Mouse (Mus musculus) adrenal gland, adult 18-20 months (tissue): ENCODE data around the gene Gm37240. TPM values are rescaled to one million over a fixed set of nuclear protein-coding genes. Genes with fewer than 3 reads are reported as not detected.

Source experiments
- DNase-seq, 2 experiments: peaks; one replicate each; pipeline ENCODE4 v3.0.0; 2021 to 2022; ENCODE audit warnings: low spot score in 2 of 2
- total RNA-seq, 2 experiments: library from RNA; stranded (reverse); gene quantifications; 1 replicate in 1 of 2; 2 replicates in 1 of 2; pipeline ENCODE4 v1.2.3; 2021

Gene Gm37240
- total RNA-seq, 2 experiments from 2014 or later: 5.7 to 7.9 TPM

DNA sequence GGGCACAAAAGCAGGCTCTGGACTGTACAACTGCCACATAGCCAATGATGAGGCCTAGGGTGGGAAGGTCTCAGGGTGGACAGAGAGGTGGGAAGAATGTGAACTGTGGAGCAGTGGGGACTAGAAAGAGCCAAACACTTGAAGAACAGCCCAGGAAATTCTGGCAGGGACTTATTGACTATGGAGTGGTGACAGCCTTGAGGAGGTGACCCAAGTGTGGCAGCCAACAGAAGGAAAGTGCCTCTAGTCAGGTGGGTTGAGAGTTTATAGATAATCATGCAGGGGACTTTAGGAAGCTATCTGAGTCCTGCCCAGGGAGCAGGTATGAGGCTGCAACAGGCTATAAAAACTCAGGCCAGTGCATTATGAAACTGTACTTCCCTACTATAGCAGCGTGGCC, 369.2 kb downstream of the Gm37240 start:
- DNase-seq: no peak

DNA sequence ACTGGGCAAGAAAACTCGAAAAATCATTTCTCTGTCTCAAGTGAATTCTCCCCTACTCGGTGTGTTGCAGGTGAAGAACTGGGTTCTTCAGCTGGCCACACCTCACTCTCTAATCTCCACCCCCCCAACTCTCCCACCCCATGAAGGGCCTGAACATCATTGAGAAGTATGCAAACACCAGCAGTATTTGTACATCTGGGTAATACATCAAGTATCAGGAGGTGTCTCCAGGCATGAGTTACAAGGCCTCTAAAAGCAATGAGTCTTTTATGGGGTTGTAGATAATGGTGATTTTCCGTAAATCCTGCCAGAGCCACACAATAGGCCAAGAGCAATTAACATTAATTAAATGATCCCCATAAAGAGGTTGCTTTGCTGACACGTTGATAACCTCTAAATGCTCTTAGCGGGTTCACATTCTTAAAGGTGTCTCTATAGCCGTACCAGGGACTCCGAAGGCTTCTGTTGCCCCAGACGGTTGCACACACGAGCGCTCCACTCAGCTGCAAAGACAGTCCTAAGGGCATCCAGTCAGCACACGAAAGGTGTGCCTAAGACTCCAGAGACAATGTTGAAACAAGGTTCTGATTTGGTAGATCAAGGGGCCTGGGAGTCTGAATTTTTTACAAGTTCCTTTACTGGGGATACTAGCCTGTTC, 370.4 kb downstream of the Gm37240 start:
- no peak for DNase-seq

DNA sequence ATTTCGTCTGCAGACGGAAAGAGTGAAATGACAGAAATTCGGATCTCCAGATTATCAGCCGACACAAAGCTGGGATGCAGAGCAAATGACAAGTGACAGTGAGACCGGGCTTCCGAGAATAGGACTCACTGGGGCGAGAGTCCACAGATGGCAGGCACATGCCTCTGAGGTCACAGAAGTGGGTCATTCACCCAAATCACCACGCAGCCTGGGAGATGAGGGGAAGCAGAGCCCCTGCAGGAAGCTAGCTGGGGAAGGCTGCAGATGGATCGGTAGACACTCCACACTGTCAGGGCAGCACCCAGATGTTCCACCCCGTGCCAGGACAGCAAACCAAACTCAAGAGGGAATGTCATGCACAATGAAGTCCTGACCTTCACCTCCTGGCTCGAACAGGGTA, 372.6 kb downstream of the Gm37240 start:
- no peak for DNase-seq

DNA sequence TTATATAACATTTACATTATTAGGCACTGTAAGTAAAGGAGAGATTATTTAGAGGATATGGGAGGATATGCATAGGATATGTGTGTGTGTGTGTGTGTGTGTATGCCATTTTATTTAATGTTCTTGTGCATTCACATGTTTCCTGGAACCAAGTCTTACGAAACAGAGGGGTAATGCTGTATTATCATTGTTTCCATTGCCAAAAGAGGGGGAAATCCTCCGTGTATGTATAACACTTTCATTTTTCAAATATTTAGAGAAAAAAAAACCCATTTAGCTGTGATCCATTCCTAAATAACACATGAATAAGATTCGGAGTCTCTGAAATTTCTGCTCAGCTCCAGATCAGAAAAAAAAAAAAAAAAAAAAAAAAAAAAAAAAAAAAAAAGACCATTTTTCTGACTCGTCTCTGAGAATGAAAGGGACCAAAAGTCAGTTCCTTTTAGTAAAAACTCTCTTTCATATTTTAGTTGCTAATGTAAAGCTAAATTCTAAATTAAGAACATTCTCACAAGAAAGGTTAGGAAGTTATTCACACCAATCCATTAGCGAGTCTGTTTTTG, 378.5 kb downstream of the Gm37240 start:
- no peak for DNase-seq

DNA sequence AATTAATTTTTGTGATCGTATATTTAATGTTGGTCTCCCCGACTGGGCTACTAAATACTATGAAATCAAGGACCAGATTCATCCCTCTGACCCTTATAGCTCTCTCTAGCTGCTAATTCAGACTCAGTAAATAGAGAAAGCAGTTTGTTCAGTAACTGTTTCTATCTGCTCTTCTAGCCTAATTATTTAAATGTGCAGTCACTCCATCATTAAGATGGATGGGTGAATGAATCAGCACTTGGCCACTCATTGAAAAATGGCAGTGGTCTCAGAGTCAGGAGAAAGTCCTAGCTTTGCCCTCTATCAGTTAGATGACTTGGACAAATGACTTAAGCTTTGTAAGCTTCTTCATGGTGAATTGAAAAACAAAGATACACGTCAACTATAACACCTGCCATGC, 387.2 kb downstream of the Gm37240 start:
- DNase-seq: no peak

DNA sequence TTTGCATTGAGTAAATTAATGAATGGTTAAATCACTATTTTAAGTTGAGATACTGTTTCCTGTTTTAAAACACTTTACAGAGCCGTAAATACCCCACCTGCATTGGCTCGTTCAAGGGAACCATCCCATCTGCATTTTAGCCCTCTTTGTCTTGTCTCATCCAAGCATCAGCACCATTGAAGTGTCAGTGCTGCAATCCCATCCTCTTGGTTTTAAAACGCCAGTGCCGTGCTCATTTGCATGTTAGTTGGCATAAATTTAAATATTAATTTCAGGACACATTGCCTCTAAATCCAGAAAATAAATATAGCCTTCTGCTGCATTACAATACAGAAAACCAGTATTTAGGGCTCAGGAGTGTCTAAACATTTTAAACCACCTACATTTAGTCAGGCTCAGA, 391.2 kb downstream of the Gm37240 start:
- no peak for DNase-seq

DNA sequence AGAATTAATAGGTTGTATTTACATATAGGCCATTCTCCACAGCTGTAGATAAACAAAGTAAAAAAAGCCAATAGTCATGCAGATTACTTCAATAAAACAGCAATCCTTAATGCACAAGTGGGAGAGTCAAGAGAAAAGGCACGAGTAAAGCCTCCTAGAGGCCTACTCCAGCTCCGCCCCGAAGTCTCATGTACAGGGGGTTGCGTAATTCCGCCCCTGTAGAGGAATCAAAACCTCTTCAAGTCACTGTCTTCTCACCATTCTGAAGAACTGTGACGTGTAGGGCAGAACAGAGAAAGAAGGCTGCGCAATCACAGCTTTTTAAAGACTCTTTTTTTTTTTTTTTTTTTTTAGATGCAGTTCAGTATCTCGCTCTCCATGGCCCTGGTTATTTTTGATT, 393.5 kb downstream of the Gm37240 start:
- no peak for DNase-seq

DNA sequence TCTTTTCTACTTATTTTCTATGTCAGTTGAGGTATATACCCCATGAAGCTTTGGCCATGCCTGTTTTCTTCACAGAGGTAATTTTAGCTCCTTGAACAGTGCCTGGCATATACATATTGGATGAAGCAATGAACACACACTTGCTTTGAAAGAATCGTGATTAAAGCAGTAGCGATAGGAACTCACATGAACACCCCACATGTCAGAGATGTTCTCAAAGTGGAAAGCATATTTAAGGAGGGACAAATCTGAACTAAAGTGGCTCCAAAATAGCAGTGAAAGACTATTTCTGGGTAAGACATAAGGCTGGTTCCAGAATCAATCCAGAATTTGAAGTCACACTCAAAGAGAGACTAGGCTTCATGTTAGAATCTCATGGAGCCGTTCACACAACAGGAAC, 397.1 kb downstream of the Gm37240 start:
- DNase-seq: no peak

DNA sequence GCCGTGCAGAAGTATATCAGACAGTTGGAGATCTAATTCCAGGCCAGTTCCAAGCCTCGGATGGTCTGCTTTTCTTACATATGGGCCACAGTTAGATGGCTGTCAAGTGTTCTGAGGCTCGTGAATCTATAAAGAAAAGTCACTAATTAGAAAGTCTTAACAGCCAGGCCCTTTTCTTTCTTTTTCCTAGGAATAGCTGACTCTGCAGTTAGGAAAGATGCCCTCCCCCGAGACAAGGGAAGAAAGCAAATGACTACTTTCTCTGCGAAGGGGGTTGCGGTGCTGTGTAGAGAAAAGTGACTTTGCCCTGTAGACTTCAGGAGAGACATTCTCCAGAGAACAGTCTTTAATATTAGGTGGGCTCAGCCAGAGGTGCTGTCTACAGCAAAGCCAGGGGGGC, 399.9 kb downstream of the Gm37240 start:
- no peak for DNase-seq

DNA sequence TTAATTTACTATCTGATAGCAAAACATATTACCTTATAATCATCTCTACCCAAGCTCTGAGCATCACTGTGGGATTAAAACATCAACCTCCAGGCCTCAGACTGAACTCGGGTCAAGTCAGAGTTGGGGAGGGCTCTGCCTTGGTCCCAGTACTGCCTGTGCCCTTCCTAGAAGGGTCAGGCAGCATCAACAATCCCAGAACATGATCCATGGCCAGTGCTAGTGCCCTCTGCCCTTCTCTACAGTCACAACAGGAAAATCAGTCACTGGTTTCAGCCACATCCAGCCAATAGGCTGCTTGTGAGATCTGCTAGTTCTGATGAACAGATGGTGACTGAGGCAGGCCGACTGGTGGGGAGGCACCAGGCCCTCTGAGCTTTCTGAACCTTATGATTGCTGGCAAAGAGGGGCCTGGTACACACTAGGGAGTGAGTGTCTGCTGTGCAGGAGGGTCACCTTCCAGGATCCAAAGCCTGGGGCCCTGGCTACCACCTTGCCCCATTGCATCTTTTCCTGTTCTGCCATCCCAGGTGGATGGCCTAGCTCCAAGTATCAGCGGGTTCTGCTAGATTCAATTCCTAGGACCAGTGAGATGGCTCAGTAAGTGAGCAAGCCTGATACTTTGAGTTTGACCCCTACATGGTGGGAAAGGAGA, 401.7 kb downstream of the Gm37240 start:
- no peak for DNase-seq

DNA sequence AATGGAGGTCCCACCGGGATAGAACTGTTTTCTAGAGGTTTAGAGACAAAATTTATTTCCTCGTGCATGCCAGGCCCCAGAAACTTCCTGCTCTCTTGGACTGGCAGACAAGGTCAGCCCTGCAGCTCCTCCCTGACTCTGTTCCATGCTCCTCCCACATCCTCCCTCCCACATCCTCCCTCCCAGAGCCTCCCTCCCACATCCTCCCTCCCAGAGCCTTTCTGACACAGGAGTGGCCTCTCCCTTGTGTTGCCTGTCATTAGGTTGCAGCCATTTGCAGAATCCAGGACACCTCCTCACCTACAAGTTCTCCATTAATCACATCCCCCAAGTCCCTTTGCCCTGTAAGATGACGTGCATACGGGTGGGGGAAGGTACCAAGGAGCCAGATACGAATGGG, 404.7 kb downstream of the Gm37240 start:
- DNase-seq: peak; percentile 24 to 59

DNA sequence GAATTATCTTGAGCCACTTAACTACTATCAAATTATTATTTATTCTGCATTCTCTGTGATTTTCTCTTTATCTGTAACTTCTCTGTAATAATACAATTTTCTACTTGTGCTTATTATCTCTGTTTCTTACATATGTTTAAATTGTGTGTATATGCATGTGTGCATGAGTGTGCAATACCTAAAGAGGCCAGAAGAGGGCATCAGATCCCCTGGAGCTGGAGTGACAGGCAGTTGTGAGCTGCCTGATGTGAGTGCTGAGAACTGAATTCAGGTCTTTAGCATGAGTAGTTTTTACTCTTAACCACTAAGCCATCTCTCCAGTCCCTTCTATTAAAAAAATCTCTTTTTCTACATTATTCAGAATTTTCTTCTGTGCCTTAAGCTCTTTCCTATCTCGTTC, 406.7 kb downstream of the Gm37240 start:
- DNase-seq: no peak

DNA sequence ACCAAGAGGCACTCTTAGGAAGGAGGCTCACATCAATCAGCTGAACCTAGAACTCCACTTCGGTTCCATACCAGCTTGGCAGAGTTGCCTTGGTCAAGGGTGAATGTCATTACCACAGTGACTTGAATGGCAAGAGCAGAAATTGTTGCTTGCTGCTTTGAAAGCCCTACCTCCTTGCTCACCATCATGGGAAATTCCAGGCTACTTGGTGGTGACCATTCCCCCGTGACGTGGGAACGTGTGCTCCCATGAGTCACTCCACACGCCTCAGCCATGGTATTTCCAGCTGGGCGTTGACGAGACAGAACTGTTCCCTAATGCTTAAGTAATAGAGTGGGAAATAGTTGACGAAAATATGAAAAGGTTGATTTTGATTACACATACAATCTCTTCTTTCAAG, 408.6 kb downstream of the Gm37240 start:
- DNase-seq: no peak

DNA sequence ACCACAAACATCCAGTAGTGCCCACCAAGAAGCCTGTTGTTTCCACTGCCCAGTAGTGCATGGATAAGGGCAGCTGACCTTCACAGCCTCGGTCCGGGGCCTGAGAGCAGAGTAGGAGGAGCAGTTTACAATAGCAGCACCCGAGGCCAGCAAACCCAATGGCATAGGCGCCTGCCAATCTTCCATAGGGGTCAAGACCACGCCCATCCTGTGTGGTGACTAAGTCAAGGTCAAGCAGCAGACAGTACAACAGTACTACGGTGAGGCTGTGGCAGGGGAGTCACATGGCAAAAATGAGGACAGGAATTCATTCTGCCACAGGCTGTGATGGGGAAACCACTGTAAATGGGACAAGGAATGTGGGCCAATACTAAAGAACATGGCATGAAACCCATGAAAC, 417.6 kb downstream of the Gm37240 start:
- no peak for DNase-seq

DNA sequence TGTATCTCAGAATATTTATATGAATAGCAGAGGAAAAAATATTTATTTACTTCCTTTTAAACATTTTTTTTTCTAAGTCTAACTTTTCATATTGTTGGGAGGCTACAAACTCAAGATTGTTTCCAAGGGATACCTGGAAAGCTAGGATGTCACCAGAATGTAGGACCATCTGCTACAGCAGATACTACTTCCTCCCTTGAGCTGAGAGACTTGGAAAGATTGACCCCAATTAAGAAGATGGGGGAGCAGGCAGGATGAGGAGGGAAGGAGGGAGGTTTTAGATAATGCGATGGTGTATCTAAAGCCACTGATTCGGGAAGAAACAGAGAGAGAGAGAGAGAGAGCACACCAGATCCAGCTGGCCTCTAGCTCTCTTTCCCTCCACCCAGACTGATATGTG, 418.3 kb downstream of the Gm37240 start:
- no peak for DNase-seq

DNA sequence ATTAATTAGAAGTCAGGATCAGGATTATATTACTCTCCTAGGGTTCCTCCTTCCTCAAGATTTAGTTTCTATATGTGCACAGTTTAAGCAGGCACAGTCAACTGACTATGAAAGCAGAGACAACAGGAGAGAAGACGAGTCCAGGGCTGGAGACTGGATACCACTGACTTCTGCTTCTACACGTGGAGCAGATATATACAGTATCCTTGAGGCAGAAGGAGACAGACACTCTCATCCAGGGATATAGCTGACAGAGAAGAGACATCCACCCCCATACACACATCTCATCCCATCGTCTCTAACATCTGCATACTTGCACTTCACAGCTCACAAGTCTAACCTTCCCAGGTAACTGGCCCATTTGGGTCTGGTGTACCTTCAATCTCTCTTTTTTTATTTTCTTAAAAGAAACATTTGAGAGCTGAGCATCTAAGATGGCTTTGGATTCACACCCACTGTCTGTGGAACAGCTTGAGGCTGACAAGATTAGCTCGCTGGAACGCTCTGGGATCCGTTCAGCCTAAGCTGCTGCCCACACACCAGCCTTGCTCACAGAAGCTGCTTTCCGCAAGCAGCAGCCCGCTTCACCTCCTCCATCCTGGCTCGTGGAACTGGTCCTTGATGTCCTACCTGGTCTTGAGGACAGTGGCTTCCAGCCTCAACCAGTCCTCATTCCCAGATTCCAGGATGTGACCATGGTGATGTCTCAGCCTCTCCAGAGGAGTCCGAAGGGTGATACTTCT, 421.9 kb downstream of the Gm37240 start:
- DNase-seq: no peak

DNA sequence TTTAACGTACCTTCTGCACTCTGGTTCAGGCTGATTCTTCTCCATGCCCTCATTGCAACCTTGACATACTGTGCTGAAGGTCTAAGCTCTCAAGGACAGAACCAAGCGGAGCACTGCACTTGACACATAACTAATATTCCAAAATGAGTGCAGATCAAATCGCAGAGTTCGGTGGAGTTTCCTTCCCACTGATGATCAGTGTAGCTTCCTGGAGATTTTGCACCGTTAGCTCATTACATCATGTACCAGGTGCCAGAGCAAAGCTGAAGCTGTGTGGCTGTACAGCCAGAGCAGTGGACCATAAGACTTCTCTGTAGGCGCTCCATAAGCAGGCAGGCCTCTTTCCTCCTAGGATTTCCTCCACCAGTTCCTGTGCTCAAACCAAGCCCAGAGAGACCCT, 427.3 kb downstream of the Gm37240 start:
- peak in 1 of 2 experiments; percentile 12 for DNase-seq

DNA sequence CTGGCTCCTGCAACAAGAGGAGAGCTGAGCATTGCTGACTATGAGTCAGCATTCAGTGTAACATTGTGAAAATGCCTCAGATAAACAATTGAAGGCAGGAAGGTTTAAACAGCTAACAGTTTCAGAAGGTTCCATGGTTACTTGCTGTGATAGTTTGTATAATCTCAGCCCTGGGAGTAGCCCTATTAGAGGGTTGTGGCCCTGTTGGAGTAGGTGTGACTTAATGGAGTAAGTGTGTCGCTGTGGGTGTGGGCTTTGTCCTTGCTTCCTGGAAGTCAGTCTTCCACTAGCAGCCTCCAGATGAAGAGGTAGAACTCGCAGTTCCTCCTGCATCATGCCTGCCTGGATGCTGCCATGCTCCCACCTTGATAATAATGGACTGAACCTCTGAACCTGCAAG, 430.3 kb downstream of the Gm37240 start:
- no peak for DNase-seq

DNA sequence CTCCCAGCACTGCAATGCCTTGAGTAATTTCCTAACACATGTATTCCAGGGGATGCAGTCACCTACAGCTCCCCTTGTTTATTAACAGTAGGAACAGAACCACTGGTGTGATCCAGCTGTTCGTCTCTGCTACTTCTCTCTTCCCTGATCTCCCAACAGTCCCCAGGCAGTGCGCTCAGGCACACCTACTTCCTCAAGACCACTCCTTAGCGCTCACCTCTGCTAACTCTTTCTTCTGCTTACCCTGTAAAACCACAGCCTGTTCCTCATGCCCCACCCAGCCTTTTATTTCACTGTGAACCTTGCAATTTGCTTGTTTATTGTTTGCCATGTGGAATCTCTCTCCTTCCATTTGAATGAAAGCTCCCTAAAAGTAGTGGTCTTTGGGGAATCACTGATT, 431.9 kb downstream of the Gm37240 start:
- no peak for DNase-seq

DNA sequence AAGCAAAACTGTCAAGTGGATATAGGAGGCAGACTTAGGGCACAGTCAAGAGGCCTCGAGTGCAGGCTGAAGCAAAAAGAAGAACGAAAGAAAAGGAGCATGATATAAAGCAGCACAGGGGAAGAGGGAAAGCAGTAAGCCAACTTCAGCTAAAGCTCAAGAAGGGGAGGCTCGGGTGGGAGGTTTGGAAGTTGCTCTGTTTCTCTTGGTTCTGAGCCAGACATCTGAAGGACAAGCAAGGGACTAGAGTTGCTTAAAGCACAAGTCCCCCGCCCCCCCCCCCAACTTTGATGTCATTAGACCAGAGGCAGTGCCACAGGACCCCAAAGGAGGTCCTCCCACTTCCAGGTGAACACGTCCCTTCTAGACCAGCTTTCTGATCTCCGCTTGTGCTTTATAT, 433.3 kb downstream of the Gm37240 start:
- DNase-seq: no peak

DNA sequence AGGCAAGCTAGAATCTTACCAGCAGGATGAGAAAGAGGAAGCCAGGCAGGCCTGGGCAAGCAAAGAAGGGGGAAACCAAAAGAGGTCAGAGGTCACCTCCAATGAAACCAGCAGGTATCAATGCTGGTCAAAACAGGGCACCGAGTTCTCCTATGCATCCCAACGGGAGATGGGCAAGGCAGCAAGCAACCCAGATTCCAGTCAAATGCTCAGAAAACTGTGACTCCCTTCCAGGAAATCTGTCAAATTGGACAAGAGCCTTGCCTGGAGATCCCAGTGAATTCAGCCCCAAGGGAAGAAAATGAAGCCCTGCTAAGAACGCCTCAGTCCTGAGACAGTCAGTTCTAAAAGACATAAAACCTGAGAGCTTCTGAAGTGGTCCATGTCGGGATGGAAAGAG, 437.9 kb downstream of the Gm37240 start:
- DNase-seq: no peak

DNA sequence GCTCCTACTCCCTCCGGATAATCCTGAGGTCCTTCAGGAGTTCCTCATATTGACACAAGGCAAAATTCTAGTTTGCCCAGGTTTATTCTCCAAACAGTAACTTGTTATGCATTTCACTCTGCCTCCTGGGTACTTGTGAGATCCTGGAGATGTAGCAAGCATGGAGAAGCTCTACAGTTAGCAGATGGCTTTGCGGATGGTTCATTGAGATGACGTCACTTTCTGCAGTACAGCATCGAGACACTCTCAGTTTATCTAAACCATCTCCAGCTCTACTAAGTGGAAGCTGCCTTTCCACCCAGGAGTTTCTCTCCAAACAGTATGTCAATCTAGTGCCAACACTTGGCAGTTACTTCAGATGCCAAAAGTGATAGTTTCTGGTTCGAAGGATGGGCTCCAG, 444.5 kb downstream of the Gm37240 start:
- DNase-seq: no peak
